Mouse (Mus musculus) forebrain, embryonic 12.5 days (tissue): Measurements from ENCODE around the gene Iqce. TPM values are rescaled to one million over a fixed set of nuclear protein-coding genes. Genes with fewer than 3 reads are reported as not detected.

Experiments
- ATAC-seq: fragments of 200-750 bp; cut with Nextera tagmentation; 2 replicates; pipeline ENCODE4 v1.8.0; 2017; ENCODE audit warnings: moderate TSS enrichment; ENCODE audit not compliant: low FRiP score
- H3K27ac ChIP-seq: fragments of 300-500 bp; sonication (generic); 2 replicates; pipeline ENCODE4 v1.5.1; 2016; ENCODE audit warnings: mild to moderate bottlenecking
- H3K27me3 ChIP-seq: fragments of 300-500 bp; sonication (generic); 2 replicates; pipeline ENCODE4 v1.6.1; 2016; ENCODE audit warnings: mild to moderate bottlenecking
- H3K36me3 ChIP-seq: fragments of 300-500 bp; sonication (generic); replicated peaks from 2 replicates; pipeline ENCODE4 v1.6.1; 2016; ENCODE audit warnings: mild to moderate bottlenecking
- H3K4me1 ChIP-seq: fragments of 300-500 bp; sonication (generic); 2 replicates; pipeline ENCODE4 v1.6.1; 2016
- H3K4me2 ChIP-seq: fragments of 300-500 bp; sonication (generic); 2 replicates; pipeline ENCODE4 v1.6.1; 2016; ENCODE audit warnings: mild to moderate bottlenecking, moderate library complexity
- H3K4me3 ChIP-seq: fragments of 300-500 bp; sonication (generic); replicated peaks from 2 replicates; pipeline ENCODE4 v1.5.1; 2016; ENCODE audit warnings: mild to moderate bottlenecking
- H3K9ac ChIP-seq: fragments of 300-500 bp; sonication (generic); 2 replicates; pipeline ENCODE4 v1.6.1; 2016; ENCODE audit warnings: mild to moderate bottlenecking
- H3K9me3 ChIP-seq: fragments of 300-500 bp; sonication (generic); 2 replicates; pipeline ENCODE4 v1.6.1; 2016
- WGBS: fragments of 180-500 bp; shearing (Covaris S2); methylation state at CpG from one replicate; pipeline ENCODE4 v1.1.7; 2016; 5-methylcytosine and 5-hydroxymethylcytosine counted together
- polyA plus RNA-seq: library from polyadenylated mRNA; unstranded; fragments of >200 nt; fragmentation: Nextera tagmentation; extraction: Ambion mirVana; gene quantifications from 2 replicates; pipeline ENCODE4 v1.2.1, GENCODE M21; 2016

The Iqce gene
- polyA plus RNA-seq, 1 experiment from 2014 or later, result 31.2 TPM

DNA sequence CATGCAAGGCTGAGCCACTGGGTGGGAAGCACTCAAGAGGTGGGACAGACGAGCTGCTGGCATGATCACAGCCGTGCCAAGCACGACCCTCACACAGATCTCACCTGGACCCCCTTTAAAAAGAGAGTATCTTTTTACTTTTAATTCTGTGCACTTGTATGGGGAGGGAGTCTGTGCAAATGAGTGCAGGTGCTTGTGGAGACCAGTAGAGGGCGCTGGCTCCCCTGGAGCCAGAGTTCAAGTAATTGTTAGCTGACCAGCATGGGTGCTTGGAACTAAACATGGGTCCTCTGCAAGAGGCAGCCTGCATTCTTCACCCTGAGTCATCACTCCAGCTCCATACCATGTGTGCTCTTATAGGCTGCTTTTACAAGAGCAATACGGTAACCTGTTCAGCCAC lies 74.6 kb downstream of the Iqce start:
- no peak for ATAC-seq
- 96% methylated on average over 5 of the region's 5 CpGs for WGBS
- Histone ChIP-seq H3K9ac (no peak overlapping the region), H3K27ac (no peak overlapping the region), H3K4me2 (no peak overlapping the region), H3K9me3 (peaks cover 13% of the 10 kb centered on the region; the same call in 1 of the 2 replicates), H3K4me3 (no peak overlapping the region), H3K36me3 (peaks cover 99% of the 10 kb centered on the region), H3K27me3 (no peaks in the 10 kb centered on the region), H3K4me1 (no peaks in the 10 kb centered on the region)

DNA sequence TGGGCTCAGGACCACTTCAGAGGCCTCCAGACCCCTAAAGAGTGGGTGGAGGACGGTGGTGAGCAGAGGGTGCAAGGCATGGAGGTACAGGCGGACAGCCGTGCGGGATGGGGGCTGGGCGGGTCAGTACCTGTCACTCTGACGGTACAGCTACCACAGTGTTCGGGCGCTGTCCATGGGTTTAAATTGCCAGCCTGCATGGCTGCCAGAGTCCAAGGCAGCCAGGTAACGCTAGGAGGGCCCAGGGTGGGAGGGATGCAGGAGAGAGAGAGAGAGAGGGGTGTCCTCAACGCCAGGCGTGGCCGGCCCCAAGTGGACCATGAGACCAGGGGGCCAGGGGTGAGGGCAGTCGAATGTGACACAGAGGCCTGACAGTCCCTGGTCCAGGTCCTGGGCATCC lies 77.2 kb downstream of the Iqce start:
- WGBS, result 97% methylated on average over 13 of the region's 13 CpGs
- no peaks in the 10 kb centered on the region for H3K27me3 ChIP-seq
- no peak for ATAC-seq

DNA sequence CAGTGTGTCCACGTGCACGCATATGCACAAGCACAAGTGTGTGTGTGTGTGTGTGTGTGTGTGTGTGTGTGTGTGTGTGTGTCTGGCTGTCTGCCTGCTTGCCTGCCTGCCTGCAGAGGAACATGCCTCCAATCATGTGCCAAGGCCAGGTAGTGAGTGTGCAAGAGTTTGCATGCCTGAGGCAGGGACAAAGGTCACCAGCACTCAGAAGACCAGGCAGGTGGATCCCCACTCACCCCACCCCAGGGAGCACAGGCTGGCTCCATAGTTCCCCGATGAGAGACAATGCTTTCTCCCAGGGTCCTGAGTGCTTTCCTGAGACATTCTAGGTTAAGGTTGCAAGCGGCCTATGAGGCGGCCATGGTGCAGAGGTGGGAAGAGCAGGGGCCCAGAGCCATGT lies 77.9 kb downstream of the Iqce start:
- no peak overlapping the region for H3K27ac ChIP-seq
- 93% methylated on average over 5 of the region's 5 CpGs for WGBS
- peaks cover 82% of the 10 kb centered on the region for H3K36me3 ChIP-seq
- ATAC-seq, result no peak
- no peaks in the 10 kb centered on the region for H3K27me3 ChIP-seq
- H3K4me2 ChIP-seq, result no peak overlapping the region
- no peak overlapping the region for H3K4me3 ChIP-seq
- peaks cover 14% of the 10 kb centered on the region; the same call in 1 of the 2 replicates for H3K4me1 ChIP-seq
- peaks cover 13% of the 10 kb centered on the region; the same call in 1 of the 2 replicates for H3K9me3 ChIP-seq
- no peak overlapping the region for H3K9ac ChIP-seq

More for the DNA sequence above, 77.2 kb downstream of the Iqce start:
- Histone ChIP-seq H3K4me2 (no peak overlapping the region), H3K4me1 (peaks cover 11% of the 10 kb centered on the region; the same call in 1 of the 2 replicates), H3K36me3 (peaks cover 89% of the 10 kb centered on the region), H3K9ac (no peak overlapping the region; the same call in 1 of the 2 replicates), H3K9me3 (peaks cover 13% of the 10 kb centered on the region; the same call in 1 of the 2 replicates), H3K4me3 (no peak overlapping the region), H3K27ac (no peak overlapping the region; the same call in 1 of the 2 replicates)

DNA sequence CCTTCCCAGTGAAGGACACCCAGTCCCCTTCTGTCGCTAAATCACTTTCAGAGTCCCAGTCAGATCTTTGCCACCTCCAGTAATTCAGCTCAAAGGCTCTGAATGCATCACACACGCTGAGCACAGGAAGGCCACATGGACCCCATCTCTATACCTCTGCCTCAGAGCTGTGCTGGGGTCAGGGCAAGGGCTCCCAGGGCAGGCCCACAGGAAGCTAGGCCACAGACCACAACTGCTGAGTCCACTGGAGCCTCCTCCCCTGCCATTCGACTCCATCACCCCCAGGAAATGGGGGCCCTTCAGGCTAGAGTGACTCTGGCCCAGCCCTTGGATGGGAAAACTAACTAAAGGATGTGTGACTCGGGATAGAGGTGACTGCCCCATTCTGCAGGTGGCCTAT lies 78.4 kb downstream of the Iqce start:
- H3K36me3 ChIP-seq, result peaks cover 77% of the 10 kb centered on the region
- H3K27me3 ChIP-seq, result no peaks in the 10 kb centered on the region
- H3K9ac ChIP-seq, result no peak overlapping the region
- peaks cover 14% of the 10 kb centered on the region; the same call in 1 of the 2 replicates for H3K4me1 ChIP-seq
- peaks cover 11% of the 10 kb centered on the region; the same call in 1 of the 2 replicates for H3K9me3 ChIP-seq
- H3K4me2 ChIP-seq, result no peak overlapping the region
- no peak overlapping the region for H3K4me3 ChIP-seq
- 84% methylated on average over 4 of the region's 4 CpGs for WGBS
- H3K27ac ChIP-seq, result no peak overlapping the region
- no peak for ATAC-seq

DNA sequence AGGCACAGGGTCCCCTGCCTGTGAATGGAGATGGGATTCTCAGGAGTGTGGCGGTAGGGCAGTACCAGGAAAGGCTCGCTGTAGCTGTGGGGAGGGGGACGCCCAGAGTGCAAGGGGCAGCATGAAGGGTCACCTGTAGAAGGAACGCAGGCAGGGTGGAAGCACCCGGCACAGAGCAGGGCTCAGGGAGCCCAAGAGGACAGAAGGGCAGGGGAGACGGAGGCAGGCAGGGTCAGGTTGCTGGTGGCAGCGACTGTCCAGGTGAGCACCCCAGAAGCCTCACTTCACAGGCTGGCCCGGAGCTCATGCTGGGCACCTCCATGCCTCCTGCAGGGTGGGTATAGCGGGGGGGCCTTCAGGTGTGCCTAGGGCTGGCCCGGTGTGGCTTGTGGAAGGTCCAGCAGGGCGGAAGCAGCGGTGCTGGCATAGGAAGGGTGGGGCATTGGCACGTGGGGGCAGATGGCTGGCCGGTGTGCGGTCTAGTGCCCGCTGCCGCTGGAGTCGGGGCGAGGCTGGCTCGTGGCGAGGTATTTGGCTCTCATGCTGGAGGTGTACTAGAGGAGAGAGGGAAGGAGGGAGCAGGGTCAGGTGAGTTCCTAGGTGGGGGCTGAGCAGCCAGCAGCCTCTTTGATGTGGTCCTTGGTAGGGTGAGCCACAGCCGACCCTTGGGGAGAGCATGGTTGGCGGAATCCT lies 79.1 kb downstream of the Iqce start:
- H3K36me3 ChIP-seq, result peaks cover 71% of the 10 kb centered on the region
- no peak for ATAC-seq
- H3K4me1 ChIP-seq, result peaks cover 14% of the 10 kb centered on the region; the same call in 1 of the 2 replicates
- 95% methylated on average over 23 of the region's 23 CpGs for WGBS
- no peak overlapping the region for H3K4me2 ChIP-seq
- H3K9me3 ChIP-seq, result peaks cover 6% of the 10 kb centered on the region; the same call in 1 of the 2 replicates
- no peak overlapping the region for H3K4me3 ChIP-seq
- no peak overlapping the region for H3K9ac ChIP-seq
- no peaks in the 10 kb centered on the region for H3K27me3 ChIP-seq
- H3K27ac ChIP-seq, result peak overlapping the region; percentile 39; the same call in 1 of the 2 replicates

DNA sequence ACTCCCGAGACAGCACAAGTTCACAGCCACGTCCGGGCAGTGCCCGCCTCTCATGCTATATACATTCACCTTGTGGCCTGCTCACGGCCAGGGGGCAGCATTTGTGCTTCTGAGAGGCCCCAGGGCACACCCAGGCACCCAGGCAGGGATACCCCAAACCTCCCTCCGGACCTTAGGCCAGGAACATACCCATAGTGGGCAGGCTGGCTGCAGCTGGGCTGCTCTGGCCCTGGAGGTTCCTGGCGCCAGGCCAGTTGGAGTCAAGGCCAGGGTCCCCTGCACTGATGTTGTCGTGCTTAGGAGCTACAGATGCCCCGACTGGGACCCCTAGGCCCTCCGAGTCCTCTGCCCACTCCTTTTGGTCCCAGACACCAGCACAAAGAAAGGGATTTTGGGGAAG lies 80.7 kb downstream of the Iqce start:
- Histone ChIP-seq H3K4me3 (no peak overlapping the region), H3K4me1 (peaks cover 14% of the 10 kb centered on the region; the same call in 1 of the 2 replicates), H3K9ac (0 out of 2 replicates have a peak overlapping the region, but pooled peaks have one; percentile 12), H3K27ac (peak overlapping the region; percentile 65), H3K27me3 (no peaks in the 10 kb centered on the region), H3K4me2 (no peak overlapping the region), H3K36me3 (peaks cover 57% of the 10 kb centered on the region), H3K9me3 (no peaks in the 10 kb centered on the region)
- 85% methylated on average over 9 of the region's 10 CpGs for WGBS
- ATAC-seq, result no peak

DNA sequence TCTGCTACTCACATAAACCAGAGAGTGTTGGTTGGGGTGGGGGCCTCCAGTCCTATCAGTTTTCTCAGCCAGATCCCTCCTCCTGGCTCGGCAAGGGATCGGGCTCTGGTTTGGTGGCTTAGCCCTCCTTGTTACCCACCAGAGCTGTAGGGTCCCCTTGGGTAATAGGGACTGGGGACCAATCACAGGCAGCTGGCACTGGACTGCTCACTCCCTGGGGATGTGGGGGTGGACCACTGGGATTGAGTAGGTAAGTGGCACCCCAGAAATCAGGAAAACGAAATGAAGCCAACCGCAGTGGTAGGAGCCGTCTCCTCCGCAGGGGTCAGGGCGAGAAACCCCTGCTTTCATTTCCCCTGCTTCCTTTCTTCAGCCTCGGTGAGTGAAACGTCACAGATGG lies 81.1 kb downstream of the Iqce start:
- no peak overlapping the region for H3K4me3 ChIP-seq
- H3K36me3 ChIP-seq, result peaks cover 53% of the 10 kb centered on the region
- H3K4me1 ChIP-seq, result peaks cover 14% of the 10 kb centered on the region; the same call in 1 of the 2 replicates
- peak overlapping the region; percentile 65 for H3K27ac ChIP-seq
- no peak overlapping the region for H3K4me2 ChIP-seq
- no peaks in the 10 kb centered on the region for H3K9me3 ChIP-seq
- no peak for ATAC-seq
- 77% methylated on average over 9 of the region's 9 CpGs for WGBS
- no peaks in the 10 kb centered on the region for H3K27me3 ChIP-seq
- 0 out of 2 replicates have a peak overlapping the region, but pooled peaks have one; percentile 12 for H3K9ac ChIP-seq

DNA sequence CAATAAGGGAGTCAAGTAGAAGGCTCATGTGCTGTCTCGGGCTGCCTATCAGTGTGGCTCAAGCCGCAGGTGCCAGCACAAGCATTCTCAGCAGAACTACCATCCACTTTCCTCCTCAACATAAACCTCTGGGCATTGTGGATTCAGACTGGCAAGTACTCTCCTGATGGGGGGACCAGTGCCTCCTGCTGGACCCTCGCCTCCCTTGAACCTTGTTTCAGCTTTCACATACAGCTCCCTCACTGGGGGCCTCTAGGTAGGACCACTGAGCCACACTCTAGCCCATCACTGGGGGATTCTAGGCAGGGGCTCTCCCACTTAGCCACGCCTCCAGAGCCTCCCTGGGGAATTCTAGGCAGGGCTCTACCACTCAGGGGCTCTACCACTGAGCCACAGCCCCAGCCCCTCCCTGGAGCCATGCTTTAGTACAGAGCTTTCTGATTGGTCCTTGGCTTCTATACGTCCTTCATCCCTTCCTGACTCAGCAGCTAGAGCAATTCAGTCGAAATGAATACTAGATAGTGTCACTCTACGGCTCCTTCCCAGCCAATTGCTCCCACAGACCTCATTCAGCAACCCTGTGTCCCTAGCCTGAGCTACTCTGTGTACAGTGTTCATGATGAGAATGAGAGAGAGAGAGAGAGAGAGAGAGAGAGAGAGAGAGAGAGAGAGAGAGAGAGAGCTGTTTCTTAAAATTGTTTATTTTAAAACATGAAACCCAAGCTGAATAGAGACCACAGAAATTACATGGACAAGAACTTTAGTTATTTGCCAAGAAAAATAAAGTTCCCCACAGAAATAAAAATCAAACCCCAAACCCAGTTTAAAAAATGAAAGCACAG lies 82.1 kb downstream of the Iqce start:
- Histone ChIP-seq H3K36me3 (peaks cover 48% of the 10 kb centered on the region), H3K27ac (peak overlapping the region; percentile 65), H3K9me3 (no peaks in the 10 kb centered on the region), H3K4me2 (no peak overlapping the region), H3K27me3 (no peaks in the 10 kb centered on the region), H3K4me3 (no peak overlapping the region), H3K9ac (no peak overlapping the region), H3K4me1 (peaks cover 18% of the 10 kb centered on the region)
- WGBS, result 57% methylated on average over 7 of the region's 7 CpGs
- peak; percentile 31 for ATAC-seq

DNA sequence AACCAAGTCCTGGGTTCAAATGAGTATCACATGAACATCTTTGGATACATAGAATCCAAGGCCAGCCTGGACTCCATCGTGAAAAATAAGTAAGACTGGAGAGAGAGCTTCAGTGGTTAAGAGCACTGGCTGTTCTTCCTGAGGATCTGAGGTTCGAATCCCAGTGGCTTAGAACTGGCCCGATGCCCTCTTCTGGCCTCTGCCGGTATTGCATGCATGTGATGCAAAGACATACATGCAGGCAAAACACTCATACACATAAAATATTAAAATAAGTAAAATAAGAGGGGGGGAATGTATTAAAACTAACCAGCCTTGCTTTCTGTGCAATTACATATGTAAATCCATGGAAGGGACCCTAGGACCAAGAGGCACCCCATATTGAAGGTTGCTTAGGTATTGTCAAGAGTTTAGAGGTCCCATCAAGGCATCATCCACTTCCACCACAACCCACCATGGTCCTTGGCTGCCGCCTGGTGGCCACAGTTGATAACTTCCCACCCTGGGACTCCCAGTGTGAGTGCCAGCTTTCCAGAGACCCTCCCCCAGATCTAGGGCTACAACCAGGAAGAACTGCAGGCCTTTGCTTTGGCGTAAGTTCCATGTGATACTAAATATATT lies 82.9 kb downstream of the Iqce start:
- Histone ChIP-seq H3K27ac (peak overlapping the region; percentile 65), H3K9ac (no peak overlapping the region), H3K9me3 (no peaks in the 10 kb centered on the region), H3K27me3 (no peaks in the 10 kb centered on the region), H3K4me3 (no peak overlapping the region), H3K4me1 (peaks cover 26% of the 10 kb centered on the region), H3K4me2 (no peak overlapping the region), H3K36me3 (peaks cover 48% of the 10 kb centered on the region)
- peak; percentile 42 for ATAC-seq
- WGBS, result 29% methylated on average over 6 of the region's 6 CpGs

DNA sequence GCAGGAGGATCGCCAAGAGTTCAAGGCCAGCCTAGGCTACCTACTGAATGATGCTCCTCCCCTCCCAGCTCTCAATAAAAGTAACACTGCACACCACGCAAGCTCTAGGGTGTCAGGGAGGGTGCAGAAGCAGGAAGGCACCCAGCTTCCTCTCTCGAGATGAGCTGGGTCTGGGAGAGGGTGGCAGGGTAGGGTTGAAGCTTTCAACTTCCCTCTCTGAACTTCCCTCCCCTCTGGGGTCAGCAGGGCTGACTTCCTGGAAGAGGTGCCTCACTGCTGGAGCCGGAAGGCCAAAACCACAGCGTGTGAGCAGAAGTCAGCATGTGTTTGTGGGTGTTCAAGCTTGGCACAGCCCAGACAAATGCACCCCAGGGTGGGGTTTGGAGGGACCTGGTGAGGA lies 84.5 kb downstream of the Iqce start:
- Histone ChIP-seq H3K4me3 (no peak overlapping the region), H3K9me3 (no peaks in the 10 kb centered on the region), H3K27ac (peak overlapping the region; percentile 43), H3K27me3 (no peaks in the 10 kb centered on the region), H3K4me2 (no peak overlapping the region), H3K36me3 (peaks cover 48% of the 10 kb centered on the region), H3K9ac (no peak overlapping the region), H3K4me1 (peaks cover 36% of the 10 kb centered on the region)
- no peak for ATAC-seq
- 80% methylated on average over 5 of the region's 5 CpGs for WGBS

DNA sequence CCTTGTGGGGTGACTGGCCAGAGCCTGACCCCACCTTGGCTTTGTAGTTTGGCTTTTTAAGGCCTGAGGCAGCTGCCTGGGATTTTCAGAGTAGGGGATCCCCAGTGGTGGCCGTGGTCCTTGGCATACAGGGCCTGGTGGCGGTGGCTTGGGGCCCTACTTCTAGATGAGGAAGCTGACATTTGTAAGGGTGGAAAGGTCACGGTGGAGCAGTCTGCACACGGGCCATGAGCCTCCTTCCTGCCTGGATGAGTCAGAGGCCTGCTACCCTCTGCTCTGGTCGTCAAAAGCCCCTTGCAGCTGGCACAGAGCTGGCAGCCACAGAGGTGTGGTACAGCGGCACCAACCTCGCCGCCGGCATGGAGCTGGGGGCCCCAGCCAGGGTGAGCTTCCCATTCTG lies 85.5 kb downstream of the Iqce start:
- WGBS, result 81% methylated on average over 9 of the region's 9 CpGs
- H3K27me3 ChIP-seq, result no peaks in the 10 kb centered on the region
- no peaks in the 10 kb centered on the region for H3K9me3 ChIP-seq
- no peak overlapping the region for H3K4me2 ChIP-seq
- H3K4me1 ChIP-seq, result peaks cover 46% of the 10 kb centered on the region
- H3K36me3 ChIP-seq, result peaks cover 43% of the 10 kb centered on the region
- H3K9ac ChIP-seq, result no peak overlapping the region
- no peak overlapping the region for H3K4me3 ChIP-seq
- no peak for ATAC-seq
- H3K27ac ChIP-seq, result peak overlapping the region; percentile 43

DNA sequence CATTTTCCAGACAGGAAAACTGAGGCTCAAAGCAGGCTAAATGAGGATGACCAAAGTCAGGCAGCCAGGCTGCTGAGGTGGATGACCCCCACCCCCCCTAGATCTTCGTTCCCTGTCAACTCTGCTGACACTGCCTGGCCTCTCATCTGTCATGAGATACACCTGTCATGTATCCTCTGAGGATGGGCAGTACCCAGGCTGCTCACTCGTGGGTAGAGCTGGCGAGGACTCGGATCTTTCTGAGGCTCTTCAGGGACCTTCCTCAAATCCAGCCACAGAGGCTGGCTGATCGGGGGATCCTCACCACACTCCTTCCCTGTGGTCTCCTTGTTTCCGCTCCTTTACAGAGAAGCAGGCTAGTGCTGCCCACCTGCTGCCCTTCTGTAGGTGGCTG lies 86.1 kb downstream of the Iqce start:
- H3K36me3 ChIP-seq, result peaks cover 38% of the 10 kb centered on the region
- H3K9me3 ChIP-seq, result no peaks in the 10 kb centered on the region
- H3K27me3 ChIP-seq, result no peaks in the 10 kb centered on the region
- H3K9ac ChIP-seq, result no peak overlapping the region
- H3K4me2 ChIP-seq, result no peak overlapping the region
- peak overlapping the region; percentile 44 for H3K27ac ChIP-seq
- WGBS, result 76% methylated on average over 6 of the region's 6 CpGs
- H3K4me1 ChIP-seq, result peaks cover 46% of the 10 kb centered on the region
- H3K4me3 ChIP-seq, result no peak overlapping the region
- ATAC-seq, result no peak
